Mouse (Mus musculus): ENCODE measurements around the gene Gm11168.
"Not testable (repeated sequence)": the region's sequence is repeated elsewhere in the genome, so short reads cannot be mapped to it uniquely, and the experiment has no call there.

The Gm11168 gene

GRCm38 (mm10) chr9:3025653-3026052 lies 22.5 kb downstream of the Gm11168 start:
- DNase-seq (ENCODE audit: low spot score in 2 of 2) = peak; percentile 76 to 95

GRCm38 (mm10) chr9:3026136-3026535 lies 23.0 kb downstream of the Gm11168 start:
- DNase-seq (ENCODE audit: low spot score in 2 of 2) = peak in 1 of 2 experiments; percentile 56

GRCm38 (mm10) chr9:3026741-3027140 lies 23.6 kb downstream of the Gm11168 start:
- DNase-seq (ENCODE audit: low spot score in 2 of 2) = peak in 1 of 2 experiments; percentile 57

GRCm38 (mm10) chr9:3027200-3027599 lies 24.1 kb downstream of the Gm11168 start:
- peak in 1 of 2 experiments; percentile 21 for DNase-seq (ENCODE audit: low spot score in 2 of 2)

- peak; percentile 40 to 63 for DNase-seq (ENCODE audit: low spot score in 2 of 2)
Observed at GRCm38 (mm10) chr9:3029276-3030000, 26.3 kb downstream of the Gm11168 start.

GRCm38 (mm10) chr9:3030677-3031318 lies 27.7 kb downstream of the Gm11168 start:
- DNase-seq (ENCODE audit: low spot score in 2 of 2) = peak in 1 of 2 experiments; percentile 65

GRCm38 (mm10) chr9:3034299-3034698 lies 31.2 kb downstream of the Gm11168 start, which contains the start of gene Gm17535:
Gene Gm17535, plus strand, starts transcription at chr9:3034599.
- not testable (repeated sequence) for DNase-seq (ENCODE audit: low spot score in 2 of 2)

GRCm38 (mm10) chr9:3036577-3036976 lies 33.4 kb downstream of the Gm11168 start, which contains the start of gene Gm10715:
Gene Gm10715, plus strand, starts transcription at chr9:3036877.
- not testable (repeated sequence) for DNase-seq (ENCODE audit: low spot score in 2 of 2)

- not testable (repeated sequence) for DNase-seq (ENCODE audit: low spot score in 2 of 2)
Observed at GRCm38 (mm10) chr9:3038161-3038560, 35.0 kb downstream of the Gm11168 start.
